Mouse (Mus musculus) midbrain, embryonic 14.5 days (tissue): Measurements from ENCODE around the gene Fer. TPM values are rescaled to one million over a fixed set of nuclear protein-coding genes. Genes with fewer than 3 reads are reported as not detected.

Source experiments
- ATAC-seq: fragments of 200-750 bp; cut with Nextera tagmentation; 2 replicates; pipeline ENCODE4 v1.8.0; 2017; ENCODE audit warnings: moderate number of reproducible peaks, moderate library complexity; ENCODE audit not compliant: low FRiP score, low TSS enrichment
- DNase-seq: peaks from one replicate; pipeline ENCODE4 v3.0.0-alpha.2; 2015
- H3K27ac ChIP-seq: fragments of 300-500 bp; sonication (generic); replicated peaks from 2 replicates; pipeline ENCODE4 v1.5.1; 2014; ENCODE audit warnings: mild to moderate bottlenecking, low read depth, low read length, moderate library complexity
- H3K27me3 ChIP-seq: fragments of 300-500 bp; sonication (generic); 2 replicates; pipeline ENCODE4 v1.6.1; 2014; ENCODE audit warnings: low read length, control low read depth, mixed read lengths; ENCODE audit not compliant: control insufficient read depth, insufficient read depth
- H3K36me3 ChIP-seq: fragments of 300-500 bp; sonication (generic); 2 replicates; pipeline ENCODE4 v1.6.1; 2014; ENCODE audit warnings: low read length, control low read depth; ENCODE audit not compliant: control insufficient read depth, insufficient read depth
- H3K4me1 ChIP-seq: fragments of 300-500 bp; sonication (generic); 2 replicates; pipeline ENCODE4 v1.6.1; 2014; ENCODE audit warnings: mild to moderate bottlenecking, antibody characterized with exemption, low read length, control low read depth; ENCODE audit not compliant: control insufficient read depth, insufficient read depth
- H3K4me2 ChIP-seq: fragments of 300-500 bp; sonication (generic); 2 replicates; pipeline ENCODE4 v1.6.1; 2014; ENCODE audit warnings: mild to moderate bottlenecking, low read length, moderate library complexity
- H3K4me3 ChIP-seq: fragments of 300-500 bp; sonication (generic); replicated peaks from 2 replicates; pipeline ENCODE4 v1.5.1; 2014; ENCODE audit warnings: low read depth, low read length
- H3K9ac ChIP-seq: fragments of 300-500 bp; sonication (generic); replicated peaks from 2 replicates; pipeline ENCODE4 v1.6.1; 2014; ENCODE audit warnings: mild to moderate bottlenecking, low read length, moderate library complexity
- H3K9me3 ChIP-seq: fragments of 300-500 bp; sonication (generic); 2 replicates; pipeline ENCODE4 v1.6.1; 2016; ENCODE audit warnings: low read length, control low read depth, mixed read lengths; ENCODE audit not compliant: control insufficient read depth
- WGBS: fragments of 180-500 bp; shearing (Covaris S2); extraction: QIAGEN DNeasy Blood & Tissue Kit; methylation state at CpG from one replicate; pipeline ENCODE4 v1.1.7; 2014; 5-methylcytosine and 5-hydroxymethylcytosine counted together
- polyA plus RNA-seq: library from polyadenylated mRNA; unstranded; fragments of >200 nt; fragmentation: Nextera tagmentation; extraction: Ambion mirVana; gene quantifications from 2 replicates; pipeline ENCODE4 v1.2.1, GENCODE M21; 2014

The Fer gene
- polyA plus RNA-seq, 1 experiment from 2014 or later = 39.5 TPM

- H3K27ac ChIP-seq = no peak overlapping the region
- H3K4me3 ChIP-seq = no peak overlapping the region
- H3K27me3 ChIP-seq = no peaks in the 10 kb centered on the region
- ATAC-seq = no peak
- no peak for DNase-seq
- no peaks in the 10 kb centered on the region for H3K36me3 ChIP-seq
- no peak overlapping the region for H3K4me2 ChIP-seq
- H3K4me1 ChIP-seq = no peaks in the 10 kb centered on the region
- WGBS = 99% methylated on average over 2 of the region's 2 CpGs
- H3K9me3 ChIP-seq = no peaks in the 10 kb centered on the region
- no peak overlapping the region for H3K9ac ChIP-seq
Observed at GRCm38 (mm10) chr17:63886988-63887387, 24.1 kb downstream of the Fer start.

GRCm38 (mm10) chr17:63890611-63891010 is 27.7 kb downstream of the Fer start:
- Histone ChIP-seq H3K9ac (no peak overlapping the region), H3K27me3 (no peaks in the 10 kb centered on the region), H3K27ac (no peak overlapping the region), H3K4me3 (no peak overlapping the region), H3K4me2 (no peak overlapping the region), H3K36me3 (no peaks in the 10 kb centered on the region), H3K9me3 (no peaks in the 10 kb centered on the region), H3K4me1 (no peaks in the 10 kb centered on the region)
- DNase-seq (no peak), ATAC-seq (no peak)

- Histone ChIP-seq H3K27ac (no peak overlapping the region), H3K27me3 (no peaks in the 10 kb centered on the region), H3K9ac (no peak overlapping the region), H3K4me1 (no peaks in the 10 kb centered on the region), H3K4me2 (no peak overlapping the region), H3K36me3 (peaks cover 9% of the 10 kb centered on the region), H3K4me3 (no peak overlapping the region), H3K9me3 (no peaks in the 10 kb centered on the region)
- ATAC-seq (no peak), DNase-seq (no peak)
- 89% methylated on average over 3 of the region's 3 CpGs for WGBS
Observed at GRCm38 (mm10) chr17:63895829-63896228, 33.0 kb downstream of the Fer start.

- H3K9me3 ChIP-seq = no peaks in the 10 kb centered on the region
- WGBS = 74% methylated on average over 7 of the region's 7 CpGs
- no peak overlapping the region for H3K4me3 ChIP-seq
Observed at GRCm38 (mm10) chr17:63897050-63897449, 34.2 kb downstream of the Fer start.

GRCm38 (mm10) chr17:63909297-63909696 is 46.4 kb downstream of the Fer start:
- ATAC-seq (no peak), DNase-seq (no peak)
- Histone ChIP-seq H3K27me3 (no peaks in the 10 kb centered on the region), H3K4me1 (no peaks in the 10 kb centered on the region), H3K4me2 (no peak overlapping the region), H3K4me3 (no peak overlapping the region), H3K9ac (no peak overlapping the region), H3K9me3 (no peaks in the 10 kb centered on the region; the same call in 1 of the 2 replicates), H3K27ac (no peak overlapping the region), H3K36me3 (0 out of 2 replicates have a peak, but pooled peaks cover 2% of the 10 kb centered on the region)
- WGBS = 97% methylated on average over 4 of the region's 4 CpGs

More at GRCm38 (mm10) chr17:63897050-63897449, 34.2 kb downstream of the Fer start:
- H3K9ac ChIP-seq = no peak overlapping the region
- peaks cover 9% of the 10 kb centered on the region for H3K36me3 ChIP-seq
- DNase-seq (no peak), ATAC-seq (no peak)
- no peak overlapping the region for H3K4me2 ChIP-seq
- H3K27me3 ChIP-seq = no peaks in the 10 kb centered on the region
- no peaks in the 10 kb centered on the region for H3K4me1 ChIP-seq
- H3K27ac ChIP-seq = no peak overlapping the region

GRCm38 (mm10) chr17:63921601-63922203 is 58.8 kb downstream of the Fer start:
- ATAC-seq = no peak
- DNase-seq = peak; percentile 27
- H3K36me3 ChIP-seq = 0 out of 2 replicates have a peak, but pooled peaks cover 3% of the 10 kb centered on the region
- 79% methylated on average over 6 of the region's 6 CpGs for WGBS
- H3K4me2 ChIP-seq = no peak overlapping the region
- H3K4me1 ChIP-seq = no peaks in the 10 kb centered on the region; the same call in 1 of the 2 replicates
- no peak overlapping the region for H3K9ac ChIP-seq
- H3K27me3 ChIP-seq = no peaks in the 10 kb centered on the region
- H3K4me3 ChIP-seq = no peak overlapping the region
- H3K9me3 ChIP-seq = no peaks in the 10 kb centered on the region
- H3K27ac ChIP-seq = 0 out of 2 replicates have a peak overlapping the region, but pooled peaks have one; percentile 45

- ATAC-seq (no peak), DNase-seq (no peak)
- Histone ChIP-seq H3K27me3 (no peaks in the 10 kb centered on the region), H3K4me3 (no peak overlapping the region), H3K27ac (no peak overlapping the region), H3K9me3 (no peaks in the 10 kb centered on the region), H3K4me2 (no peak overlapping the region), H3K9ac (no peak overlapping the region), H3K4me1 (no peaks in the 10 kb centered on the region; the same call in 1 of the 2 replicates), H3K36me3 (0 out of 2 replicates have a peak, but pooled peaks cover 3% of the 10 kb centered on the region)
- 65% methylated on average over 3 of the region's 3 CpGs for WGBS
Observed at GRCm38 (mm10) chr17:63925581-63925980, 62.7 kb downstream of the Fer start.

- H3K9me3 ChIP-seq = no peaks in the 10 kb centered on the region
- WGBS = 82% methylated on average over 4 of the region's 4 CpGs
- H3K36me3 ChIP-seq = no peaks in the 10 kb centered on the region
- H3K4me1 ChIP-seq = no peaks in the 10 kb centered on the region; the same call in 1 of the 2 replicates
- H3K27ac ChIP-seq = no peak overlapping the region
- no peak overlapping the region for H3K9ac ChIP-seq
- no peak overlapping the region for H3K4me2 ChIP-seq
- H3K4me3 ChIP-seq = no peak overlapping the region
- H3K27me3 ChIP-seq = no peaks in the 10 kb centered on the region
- ATAC-seq = no peak
- DNase-seq = no peak
Observed at GRCm38 (mm10) chr17:63930634-63931033, 67.8 kb downstream of the Fer start.

- DNase-seq = peak; percentile 13
- no peaks in the 10 kb centered on the region for H3K27me3 ChIP-seq
- ATAC-seq = no peak
- H3K36me3 ChIP-seq = no peaks in the 10 kb centered on the region
- H3K4me2 ChIP-seq = no peak overlapping the region
- H3K27ac ChIP-seq = no peak overlapping the region
- H3K9me3 ChIP-seq = no peaks in the 10 kb centered on the region
- no peaks in the 10 kb centered on the region for H3K4me1 ChIP-seq
- WGBS = 49% methylated on average over 1 of the region's 1 CpGs
- no peak overlapping the region for H3K4me3 ChIP-seq
- no peak overlapping the region for H3K9ac ChIP-seq
Observed at GRCm38 (mm10) chr17:63931556-63931955, 68.7 kb downstream of the Fer start.
